Mouse (Mus musculus): ENCODE measurements around the gene Cry2.

The Cry2 gene

DNA sequence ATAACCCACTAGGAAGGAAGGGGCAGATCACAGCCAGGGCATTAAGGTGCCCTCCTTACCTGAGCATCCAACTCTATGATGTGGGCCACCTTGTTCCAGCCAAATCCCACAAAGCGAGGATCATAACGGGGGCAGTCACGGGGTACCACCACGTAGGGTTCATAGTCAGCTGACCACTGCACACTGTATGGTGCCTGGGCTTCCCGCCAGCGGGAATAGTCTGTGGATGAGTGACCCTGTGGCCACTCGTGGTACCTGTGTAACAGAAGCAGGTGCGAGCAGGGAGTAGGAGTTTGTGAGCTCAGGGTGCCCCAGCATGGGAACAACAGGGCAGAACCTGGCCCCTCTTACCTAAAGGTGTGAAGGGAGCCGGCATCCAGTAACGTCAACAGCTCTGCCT is 68.3 kb downstream of the Cry2 start:
- DNase-seq: no peak

GRCm38 (mm10) chr2:92364086-92364485 is 69.8 kb downstream of the Cry2 start:
- DNase-seq: no peak

DNA sequence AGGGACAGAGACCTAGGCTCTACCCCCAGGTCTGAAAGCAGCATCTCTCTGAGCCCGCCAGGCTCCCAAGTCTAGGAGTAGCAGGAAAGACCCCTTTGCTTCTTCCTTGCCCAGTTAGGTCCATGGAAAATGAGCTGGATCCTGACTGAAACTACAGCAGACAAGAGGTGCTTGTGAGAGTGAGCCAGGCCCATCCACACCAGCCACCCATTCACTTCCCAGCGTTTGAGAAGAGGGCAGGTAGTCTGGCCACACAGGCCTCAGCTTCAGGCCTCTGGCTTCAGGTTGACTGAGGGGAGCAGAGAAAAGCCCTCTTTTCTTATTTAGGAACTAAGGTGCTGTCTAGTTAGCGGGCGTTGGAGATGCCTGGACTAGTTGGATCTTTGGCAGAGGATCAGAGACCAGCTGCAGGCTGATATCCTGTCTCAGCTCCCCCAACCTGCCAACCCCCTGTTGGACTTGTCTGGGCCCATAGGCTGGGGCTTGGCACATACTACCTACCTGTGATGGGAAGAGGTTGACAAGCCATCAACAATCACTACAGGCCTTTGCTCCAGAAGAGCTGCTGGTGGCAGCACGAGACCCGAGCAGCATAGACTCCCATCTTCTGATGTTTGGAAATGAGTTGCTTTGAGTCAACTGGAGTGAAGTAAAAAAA is 71.1 kb downstream of the Cry2 start:
- no peak for DNase-seq

GRCm38 (mm10) chr2:92361795-92362194 is 72.0 kb downstream of the Cry2 start:
- DNase-seq: no peak

DNA sequence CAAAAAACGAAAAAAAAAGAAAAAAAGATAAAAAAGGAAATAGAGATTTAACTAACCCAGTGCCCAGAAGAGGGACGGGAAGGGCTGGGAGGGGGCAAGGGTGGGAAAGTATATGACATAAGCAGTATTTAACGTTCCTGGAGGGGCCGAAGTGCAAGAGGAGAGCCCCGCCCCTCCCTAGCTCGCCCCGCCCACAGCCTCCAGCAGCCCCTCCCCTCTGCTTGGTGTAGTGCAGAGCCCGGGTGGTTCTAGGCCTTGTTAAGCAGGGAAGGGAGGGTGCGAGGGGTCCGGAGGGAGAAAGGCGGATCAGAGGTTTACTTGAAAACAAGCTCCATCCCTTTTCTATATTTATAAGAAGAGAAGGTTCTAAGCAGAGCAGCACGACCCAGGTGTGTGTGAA is 73.0 kb downstream of the Cry2 start:
- no peak for DNase-seq

GRCm38 (mm10) chr2:92360186-92360823 is 73.5 kb downstream of the Cry2 start:
- DNase-seq: no peak

DNA sequence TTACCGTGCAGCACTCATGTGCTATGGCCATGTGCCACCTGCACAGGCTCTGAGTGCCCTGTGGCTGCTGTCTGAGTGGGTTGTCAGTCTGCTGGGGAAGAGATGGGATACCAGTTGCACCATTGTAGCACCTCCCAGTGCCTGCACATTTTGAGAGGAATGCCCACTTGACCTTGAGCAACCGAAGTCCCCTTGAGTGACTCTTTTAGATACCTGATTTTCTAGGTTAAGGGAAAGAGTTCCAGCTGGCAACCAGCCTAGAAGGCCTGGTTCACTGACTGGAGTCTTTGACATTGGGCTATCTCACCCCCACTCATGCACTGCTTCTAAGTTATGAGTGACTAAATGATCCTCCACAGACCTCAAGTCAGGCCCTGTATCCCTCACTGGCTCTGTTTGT is 74.5 kb downstream of the Cry2 start:
- no peak for DNase-seq

DNA sequence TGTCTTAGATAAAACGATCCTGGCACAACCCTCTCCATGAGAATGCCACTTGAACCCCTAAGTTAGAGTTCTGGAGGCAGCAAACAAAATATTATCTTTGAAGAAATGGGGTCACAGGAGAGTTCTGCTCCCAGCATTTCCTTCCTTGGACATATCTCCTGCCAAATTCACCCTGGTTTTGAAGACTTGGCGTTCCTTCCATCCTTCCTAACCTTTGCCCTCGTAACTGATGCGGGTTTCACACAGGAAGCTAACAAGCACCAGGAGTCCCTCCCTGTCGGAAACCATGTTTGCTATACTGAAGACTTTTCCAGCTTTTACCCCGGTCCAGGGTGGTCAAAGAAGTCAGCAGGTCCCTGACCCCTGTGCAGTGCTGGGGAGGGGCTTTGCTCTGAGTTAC is 79.6 kb downstream of the Cry2 start:
- DNase-seq: no peak

Data from spleen, adult 18-20 months (tissue).